Mouse (Mus musculus): ENCODE results near the gene Farp2.

The Farp2 gene

DNA sequence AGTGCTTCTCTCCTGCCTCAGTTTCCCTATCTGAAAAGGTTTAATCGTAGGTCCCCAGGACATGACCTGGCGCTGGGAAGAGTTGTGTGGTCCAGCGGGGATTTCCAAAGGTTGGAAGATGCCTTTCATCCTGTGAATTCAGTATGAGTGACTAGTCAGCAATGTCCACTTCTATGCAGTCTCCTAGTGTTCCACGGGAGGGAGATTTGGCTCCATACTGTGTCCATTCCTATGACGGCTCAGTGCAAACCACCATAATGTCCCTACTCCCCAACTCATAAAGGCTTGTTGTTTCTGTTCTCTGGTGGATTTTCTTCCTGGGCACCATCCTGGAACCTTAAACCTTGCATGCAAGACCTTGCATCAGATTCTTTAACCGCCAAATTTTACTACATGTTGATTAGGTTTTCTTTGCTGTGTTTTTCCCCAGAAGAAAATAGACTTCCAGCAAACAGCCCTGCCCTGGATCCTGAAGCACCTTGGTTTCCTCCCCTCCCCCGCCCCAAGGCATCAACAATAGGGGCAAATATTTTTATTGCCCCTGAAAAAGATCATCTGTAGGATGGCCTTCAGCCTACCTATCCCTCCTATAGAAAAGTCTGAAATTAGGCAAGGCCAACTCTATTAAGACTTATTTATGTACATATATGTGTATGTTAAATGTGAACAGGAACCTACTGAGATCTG is 124.5 kb downstream of the Farp2 start:
- WGBS: 26% methylated on average over 7 of the region's 7 CpGs

DNA sequence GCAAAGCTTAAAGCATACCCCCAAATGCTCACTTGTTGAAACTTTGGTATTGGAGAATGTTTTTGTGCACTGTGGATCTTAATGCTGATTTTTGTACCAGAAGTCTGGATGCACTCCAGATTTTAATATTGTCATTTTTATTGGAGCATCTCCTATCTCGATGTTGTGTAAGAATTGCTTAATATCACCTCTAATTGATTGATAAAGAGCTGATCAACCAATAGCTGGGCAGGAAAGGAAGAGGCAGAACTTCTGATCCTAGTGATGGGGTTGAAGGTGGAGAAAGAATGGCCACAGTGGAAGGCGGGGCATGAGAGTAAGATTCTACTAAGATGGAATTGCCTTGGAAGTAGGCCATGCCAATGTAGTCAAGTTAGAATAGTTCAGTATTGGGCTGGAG is 130.1 kb downstream of the Farp2 start:
- WGBS: 90% methylated on average over 2 of the region's 2 CpGs

DNA sequence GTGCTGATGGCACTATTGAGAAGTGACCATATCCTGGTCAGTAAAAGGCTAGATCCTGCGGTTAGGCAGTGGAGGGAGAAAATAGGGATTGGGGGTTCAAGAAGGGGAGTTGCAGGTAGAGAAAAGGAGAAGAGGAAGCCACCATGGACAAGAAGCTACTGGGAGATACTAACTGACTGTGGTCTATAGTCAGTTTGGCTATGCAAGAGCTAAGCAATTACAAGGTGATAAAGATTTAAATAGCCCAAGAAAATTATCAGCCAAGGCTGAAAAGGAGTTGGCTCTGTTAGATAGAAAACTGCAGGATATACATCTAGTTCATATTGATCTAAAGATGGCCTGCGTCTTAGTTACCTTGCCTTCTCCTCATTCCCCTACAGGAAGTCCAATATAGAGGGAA is 130.8 kb downstream of the Farp2 start:
- 97% methylated on average over 2 of the region's 2 CpGs for WGBS

DNA sequence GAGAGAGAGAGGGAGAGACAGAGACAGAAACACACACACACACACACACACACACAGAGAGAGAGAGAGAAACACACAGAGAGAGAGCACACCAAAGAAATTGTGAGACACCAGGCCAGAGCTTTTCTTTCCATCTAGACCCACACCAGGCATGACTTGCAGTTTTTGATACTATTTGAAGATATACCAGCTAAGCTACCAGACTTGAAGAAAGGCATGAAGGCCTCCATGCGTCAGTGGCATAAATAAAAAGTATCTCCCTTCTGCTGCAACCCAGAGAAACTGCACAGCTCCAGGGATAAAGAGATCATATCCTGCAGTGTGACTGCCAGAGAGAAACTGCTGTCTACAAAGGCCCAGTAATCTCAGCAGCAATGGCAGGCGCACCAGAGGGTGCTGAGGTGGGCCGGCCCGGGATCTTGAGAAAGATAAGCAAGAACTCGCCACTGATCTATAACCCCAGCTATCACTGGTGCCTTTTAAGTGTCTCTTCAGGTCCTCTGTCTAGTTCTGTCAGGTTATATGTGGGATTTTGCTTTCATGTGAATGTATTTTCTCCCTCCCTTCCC is 137.8 kb downstream of the Farp2 start:
- WGBS: 77% methylated on average over 5 of the region's 5 CpGs

DNA sequence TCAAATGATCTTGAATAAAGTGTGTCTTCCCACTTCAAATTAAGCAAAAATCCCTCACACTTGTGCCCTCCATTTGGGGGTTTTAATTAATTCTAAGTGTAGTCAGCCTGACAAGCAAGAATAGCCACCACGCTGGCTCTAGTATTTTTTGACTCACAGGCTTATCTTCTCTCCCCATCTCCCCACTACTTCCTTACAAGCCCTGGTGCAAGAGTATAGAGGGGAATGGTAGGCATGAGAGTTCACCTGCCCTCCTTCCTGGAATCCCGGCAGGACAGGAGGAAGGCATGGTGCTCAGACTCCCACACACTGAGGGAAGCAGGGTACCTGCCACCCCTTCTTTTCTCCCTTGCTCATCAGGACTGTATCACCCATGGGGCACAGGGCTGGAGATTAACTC is 142.4 kb downstream of the Farp2 start:
- WGBS: 45% methylated on average over 2 of the region's 2 CpGs

DNA sequence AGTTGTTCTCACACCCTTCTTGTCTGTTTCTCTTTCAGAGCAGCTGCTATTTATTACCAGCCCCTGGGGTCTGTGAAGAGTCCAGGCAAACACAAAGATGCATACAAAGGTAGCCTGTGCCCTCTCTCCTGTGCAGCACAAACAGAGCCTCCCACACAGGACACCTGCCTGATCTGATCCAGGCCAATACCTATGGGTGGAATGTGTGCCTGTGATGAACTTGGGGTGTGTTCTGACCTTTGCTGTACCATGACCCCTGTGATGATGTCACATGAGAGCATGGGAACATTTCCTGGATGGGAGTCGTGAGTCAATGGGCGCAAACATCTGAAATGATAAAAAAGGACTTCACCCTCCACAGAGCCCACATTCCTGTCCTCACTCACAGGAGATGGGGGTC is 142.9 kb downstream of the Farp2 start:
- WGBS: 89% methylated on average over 2 of the region's 2 CpGs

DNA sequence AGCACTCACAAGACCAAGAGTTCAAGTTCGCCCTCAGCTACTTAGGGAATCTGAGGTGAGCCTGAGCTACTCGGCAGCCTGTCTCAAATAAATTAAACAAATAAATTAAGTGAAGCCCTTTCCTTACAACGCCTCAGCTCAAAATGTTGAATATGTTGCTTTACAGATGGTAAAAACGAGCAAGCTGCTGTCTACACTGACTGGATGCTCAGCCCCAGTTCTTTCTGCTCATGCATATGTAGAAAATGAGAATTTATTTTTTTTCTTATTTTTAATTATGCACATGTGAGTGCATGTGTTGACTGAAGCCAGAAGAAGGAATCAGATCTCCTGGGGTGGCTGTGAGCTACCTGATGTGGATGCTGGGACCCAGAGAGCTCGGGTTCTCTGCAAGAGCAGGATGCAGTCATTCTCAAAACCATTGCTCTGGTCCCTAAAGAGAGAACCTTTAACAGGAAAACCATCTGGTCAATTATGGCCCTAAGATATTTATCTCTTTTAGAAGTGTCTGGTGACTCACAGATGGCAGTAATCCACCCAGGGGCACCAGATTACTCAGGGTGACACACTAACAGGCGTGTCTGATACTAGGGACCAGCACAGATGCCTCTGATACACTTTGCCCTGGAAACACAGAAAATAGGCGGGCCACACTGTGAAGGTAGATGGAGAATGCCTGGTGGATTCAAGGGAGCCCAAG is 144.6 kb downstream of the Farp2 start:
- 78% methylated on average over 7 of the region's 7 CpGs for WGBS

DNA sequence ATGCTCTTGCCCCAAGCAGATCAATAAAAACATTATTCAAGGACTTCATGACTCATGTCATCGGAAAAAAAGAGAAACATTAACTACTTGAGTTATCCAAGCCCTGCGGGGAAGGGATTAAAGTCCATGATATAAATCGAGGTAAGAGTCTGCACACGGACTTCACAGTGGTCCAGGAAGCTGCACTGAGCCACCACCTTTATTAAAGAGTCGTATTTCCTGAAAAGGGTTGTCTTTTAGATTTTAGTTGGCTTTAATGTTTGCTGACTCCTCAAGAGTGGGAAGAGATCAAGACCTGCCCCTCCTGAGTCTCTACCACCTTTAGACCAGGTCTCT is 145.1 kb downstream of the Farp2 start:
- 91% methylated on average over 5 of the region's 5 CpGs for WGBS

DNA sequence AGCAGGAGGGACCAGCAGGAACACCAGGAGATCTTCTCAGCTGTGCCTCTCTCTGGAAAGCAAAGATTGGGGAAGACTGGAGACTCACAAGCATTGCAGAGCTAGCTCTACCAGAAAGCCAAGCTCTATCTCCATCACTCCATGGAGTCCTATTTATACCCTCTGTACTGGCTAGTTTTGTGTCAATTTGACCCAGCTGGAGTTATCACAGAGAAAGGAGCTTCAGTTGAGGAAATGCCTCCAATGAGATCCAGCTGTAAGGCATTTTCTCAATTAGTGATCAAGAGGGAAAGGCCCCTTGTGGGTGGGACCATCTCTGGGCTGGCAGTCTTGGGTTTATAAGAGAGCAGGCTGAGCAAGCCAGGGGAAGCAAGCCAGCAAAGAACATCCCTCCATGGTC is 146.7 kb downstream of the Farp2 start, which contains the start of gene Stk25:
Gene Stk25, minus strand, starts transcription at position 101 of the 400 bp plus-strand sequence.

DNA sequence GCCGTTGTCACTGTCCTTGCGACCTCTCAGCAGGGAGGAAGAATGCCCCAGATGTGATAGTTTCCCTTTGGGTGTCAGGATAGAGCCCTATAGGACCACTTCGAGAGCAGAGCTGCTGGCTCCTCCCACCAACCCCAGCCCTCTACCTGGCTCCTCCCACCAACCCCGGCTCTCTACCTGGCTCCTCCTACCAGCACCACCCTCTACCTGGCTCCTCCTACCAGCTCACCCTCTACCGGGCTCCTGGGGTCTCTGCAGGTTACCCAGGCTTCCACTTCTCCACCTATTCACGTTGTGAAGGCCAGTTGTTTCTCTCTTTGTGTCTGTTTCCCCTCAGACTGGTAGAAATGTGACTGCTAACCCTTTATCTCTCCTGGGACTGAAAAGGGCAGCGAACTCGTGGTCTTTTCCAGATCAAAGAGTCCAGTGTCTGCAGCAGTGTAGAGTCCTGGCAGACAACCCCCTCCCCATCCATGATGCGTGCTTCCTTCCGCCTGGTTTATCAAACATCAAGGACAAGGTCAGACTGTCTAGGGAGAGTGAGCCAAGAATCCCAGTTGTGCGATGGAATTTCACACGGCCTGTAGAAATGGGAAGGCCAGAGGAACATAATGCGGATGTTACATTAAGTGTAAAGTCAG is 156.0 kb downstream of the Farp2 start:
- WGBS: 45% methylated on average over 13 of the region's 13 CpGs

DNA sequence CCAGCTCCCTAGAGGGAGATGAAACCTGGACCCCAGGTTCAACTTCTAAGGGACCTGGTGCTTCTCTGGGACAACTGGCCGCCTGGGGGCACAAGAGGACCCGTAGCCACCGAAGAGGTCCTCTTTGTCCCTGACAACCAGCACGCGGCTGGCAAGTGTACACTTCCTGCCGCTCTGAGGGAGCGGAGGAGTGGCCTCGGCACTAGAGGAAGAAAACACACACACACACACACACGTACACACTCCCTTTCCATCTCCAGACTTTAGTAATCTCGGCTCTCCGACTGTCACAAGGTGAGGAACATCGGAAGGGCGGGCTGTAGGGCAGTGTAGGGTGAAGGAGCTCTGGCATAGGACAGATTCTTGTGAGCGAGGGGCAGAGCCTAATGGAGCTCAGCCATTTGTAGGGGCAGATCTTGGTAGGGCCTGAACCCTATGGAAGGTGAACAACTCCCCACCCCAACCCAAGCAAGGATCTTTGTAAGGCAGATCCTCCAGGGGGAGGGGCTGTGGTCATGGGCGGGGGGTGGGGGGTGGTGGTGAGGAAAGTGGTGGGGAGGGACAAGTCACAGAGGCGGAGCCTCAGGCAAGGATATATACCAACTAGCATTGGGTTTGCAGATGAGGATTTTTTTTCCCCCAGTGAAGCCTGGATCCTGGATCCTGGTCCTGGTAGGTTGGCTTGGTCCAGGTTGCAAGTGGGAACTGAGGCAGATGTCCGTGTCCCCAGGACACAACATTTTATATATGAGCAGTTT is 157.1 kb downstream of the Farp2 start:
- 14% methylated on average over 17 of the region's 17 CpGs for WGBS

All from cerebral cortex, adult 2 months (tissue).